Comparison of ENCODE assay signal across 8 mouse cellular contexts in the genomic region with DNA sequence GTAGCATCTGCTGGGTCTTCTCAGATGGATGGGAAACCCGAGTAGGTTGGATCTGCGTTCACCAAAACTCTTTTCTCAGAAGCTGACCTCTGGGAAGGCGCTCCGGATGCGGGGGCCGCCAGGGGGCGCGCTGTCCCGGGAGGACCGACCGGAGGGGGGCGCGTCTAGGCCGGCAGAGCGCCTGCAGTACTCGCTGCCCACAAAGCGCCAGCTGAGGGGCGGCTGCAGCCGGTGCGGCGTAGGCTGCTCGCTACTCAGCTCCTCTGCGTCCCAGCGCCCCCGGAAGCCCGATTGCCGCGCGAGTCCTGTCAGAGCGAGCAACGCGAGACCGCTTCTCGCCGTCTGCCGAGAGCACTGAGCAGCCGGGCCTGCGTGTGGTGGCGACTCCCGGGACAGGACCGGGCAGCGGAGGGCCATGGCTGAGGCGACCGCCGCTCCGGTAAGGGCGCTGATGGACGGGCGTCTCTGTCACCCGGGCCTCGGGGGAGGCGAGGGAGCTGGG. TPM values are rescaled to one million over a fixed set of nuclear protein-coding genes. Genes with fewer than 3 reads are reported as not detected.
DNase-seq lines count a peak whose midpoint lies in the region; ATAC-seq lines count a peak whose summit lies in the region.

Zfp398 (plus strand) TSS at position 180 of the 502 bp plus-strand sequence.

- H3K9me3 ChIP-seq in megakaryocyte, embryonic 14.5 days: no peaks in the 10 kb centered on the region

- H3K4me1 ChIP-seq in megakaryocyte, embryonic 14.5 days: peaks cover 45% of the 10 kb centered on the region

- peak; percentile 96 to 99 for DNase-seq in adrenal gland, adult (ENCODE audit: inconsistent age in 2 of 2, low spot score in 1 of 2)
- peak; percentile 92 for DNase-seq in embryo, embryonic 10 days (ENCODE audit: low spot score)
- peak; percentile 98 for DNase-seq in gastrocnemius, postnatal 10 days
- DNase-seq in left cerebral cortex, adult 9 months (ENCODE audit: low spot score in 2 of 2): peak; percentile 82 to 95
- peak; percentile 94 to 95 for DNase-seq in right cerebral cortex, adult 2 months (ENCODE audit: low spot score in 2 of 2)
- peak; percentile 82 for DNase-seq in urinary bladder, postnatal 10 days (ENCODE audit: low spot score)

- H3K4me3 ChIP-seq in megakaryocyte, embryonic 14.5 days (replicated peaks): peak within 1 kb of the TSS; percentile 100

- peak; percentile 95 for ATAC-seq in inflammation-experienced regulatory T-cells, adult 6 months

- no peaks in the 10 kb centered on the region for H3K27me3 ChIP-seq in megakaryocyte, embryonic 14.5 days (replicated peaks)

- H3K36me3 ChIP-seq in megakaryocyte, embryonic 14.5 days (replicated peaks; ENCODE audit: low read length): peaks cover 10% of the 10 kb centered on the region

RNA-seq across cellular contexts. Expression of gene Zfp398, which starts in this region (rescaled TPM):
- 1 to 10 TPM; 5.3 to 7.0 TPM for total RNA-seq in gastrocnemius, postnatal 10 days (2021)
- 10 to 100 TPM in 2 of 3 experiments, 1 to 10 TPM in 1; 7.2 to 16.0 (median 12.8) TPM for polyA plus RNA-seq in inflammation-experienced regulatory T-cells, adult 6 months (2017; shearing (Covaris generic))
- polyA plus RNA-seq in megakaryocyte, embryonic 14.5 days (2012; ENCODE audit: insufficient read depth, low replicate concordance): 0.58 and 1.5 TPM in 2 replicates

Comparison
In these comparisons a context has a peak if more than half of its experiments do, and no peak if none do; other contexts are left out.
1. Peak in every context shown above with its lines: DNase-seq, ATAC-seq and H3K4me3 ChIP-seq.